Mouse (Mus musculus): ENCODE data around the gene Egfl6. TPM values are rescaled to one million over a fixed set of nuclear protein-coding genes. Genes with fewer than 3 reads are reported as not detected.
"Not testable (repeated sequence)": the region's sequence is repeated elsewhere in the genome, so short reads cannot be mapped to it uniquely, and the experiment has no call there.

Gene Egfl6
- total and polyA plus RNA-seq, 3 experiments, result 0.28 TPM; not detected in 2

DNA sequence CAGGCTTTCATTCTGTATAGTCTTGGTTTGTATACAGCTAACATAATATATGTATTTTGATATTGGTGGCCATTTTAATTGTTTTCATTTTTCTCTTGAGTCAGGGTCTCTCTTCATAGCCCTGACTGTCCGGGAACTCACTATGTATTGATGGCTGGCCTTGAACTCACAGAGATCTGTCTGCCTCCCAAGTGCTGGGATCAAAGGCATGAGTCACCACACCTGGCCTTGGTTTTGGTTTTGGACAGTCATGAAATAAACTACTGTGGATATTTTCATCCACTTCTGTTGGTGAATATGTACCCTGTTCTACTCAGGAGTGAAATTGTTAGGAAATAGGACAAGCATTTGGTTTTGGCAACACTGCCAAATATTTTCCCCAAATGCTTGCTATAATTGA is 68.9 kb downstream of the Egfl6 start:
- no peak for DNase-seq (ENCODE audit: low read depth, low spot score)
- H3K4me1 ChIP-seq (ENCODE audit: control insufficient read depth in 1 of 2, insufficient read depth in 2 of 2, low read length in 2 of 2), result peaks cover 2 to 28% of the 10 kb centered on the region in 2 experiments; a peak in 3 of 4 replicates
- TF ChIP-seq ZNF384 (IDR thresholded peaks at IDR 0.05; ENCODE audit: low read depth, low read length), result no peak
- TF ChIP-seq RAD21 (IDR thresholded peaks at IDR 0.05; ENCODE audit: low read depth, low read length), result no peak
- TF ChIP-seq CHD2 (IDR thresholded peaks at IDR 0.05; ENCODE audit: low read length), result no peak
- no peak for TF ChIP-seq MYB (IDR thresholded peaks at IDR 0.05; ENCODE audit: low read depth, low read length)
- TF ChIP-seq USF1 (IDR thresholded peaks at IDR 0.05; ENCODE audit: low read depth, low read length), result no peak
- no peak for TF ChIP-seq CHD1 (IDR thresholded peaks at IDR 0.05; ENCODE audit: low read depth, low read length)
- TF ChIP-seq GABPA (IDR thresholded peaks at IDR 0.05; ENCODE audit: low read depth, low read length), result no peak
- no peak for TF ChIP-seq NELFE (IDR thresholded peaks at IDR 0.05; ENCODE audit: low read depth, low read length)
- no peak for TF ChIP-seq UBTF (IDR thresholded peaks at IDR 0.05; ENCODE audit: borderline replicate concordance, insufficient read depth, low read depth, low read length)
- TF ChIP-seq BHLHE40 (IDR thresholded peaks at IDR 0.05; ENCODE audit: borderline replicate concordance, low read depth, low read length), result no peak
- no peaks in the 10 kb centered on the region for H3K27me3 ChIP-seq (ENCODE audit: control insufficient read depth in 1 of 2, insufficient read depth in 2 of 2, low read length in 2 of 2)
- no peaks in the 10 kb centered on the region for H3K79me2 ChIP-seq (ENCODE audit: control insufficient read depth, insufficient read depth, low read length, poor library complexity)
- H3K9me3 ChIP-seq (replicated peaks; ENCODE audit: insufficient read depth, low read length), result no peaks in the 10 kb centered on the region
- peaks cover 0 to 24% of the 10 kb centered on the region in 2 experiments; a peak in 2 of 4 replicates for H3K36me3 ChIP-seq (ENCODE audit: control insufficient read depth in 1 of 2, insufficient read depth in 2 of 2, low read length in 2 of 2)
- no peak overlapping the region for H3K9ac ChIP-seq (ENCODE audit: control insufficient read depth, low read depth, low read length, poor library complexity, severe bottlenecking)
- no peak overlapping the region for H3K27ac ChIP-seq (ENCODE audit: control insufficient read depth, low read depth, low read length)
- no peak overlapping the region for H3K4me3 ChIP-seq (ENCODE audit: control insufficient read depth in 1 of 2, insufficient read depth in 1 of 2, low read depth in 2 of 2, low read length in 2 of 2)

DNA sequence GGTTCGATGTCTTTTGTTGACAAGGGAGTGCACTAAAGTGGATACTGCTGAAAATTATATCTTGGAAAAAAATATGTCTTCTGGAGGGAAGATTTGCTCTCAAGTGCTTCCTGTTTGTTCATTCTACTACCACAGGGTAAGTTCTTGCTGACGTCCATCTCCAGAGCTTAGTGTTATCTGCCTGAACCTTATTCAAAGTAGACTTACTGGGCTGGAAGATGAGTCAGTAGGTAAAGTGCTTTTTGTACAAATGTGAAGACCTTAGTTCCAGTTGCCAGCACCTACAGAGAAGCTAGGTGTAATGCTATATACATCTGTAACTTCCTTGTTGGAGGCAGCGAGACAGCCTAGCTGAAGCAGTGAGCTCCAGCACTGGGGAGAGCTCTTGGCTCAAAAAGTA is 69.6 kb downstream of the Egfl6 start:
- peak in 1 of 2 experiments; percentile 54; a peak in 2 of 4 replicates for TF ChIP-seq EP300 (IDR thresholded peaks at IDR 0.05; ENCODE audit: low read depth in 1 of 2, low read length in 2 of 2)
- peak; percentile 40; the same call in 1 of the 2 replicates for TF ChIP-seq TCF12 (IDR thresholded peaks at IDR 0.05; ENCODE audit: low read depth, low read length)
- no peak for TF ChIP-seq ZNF384 (IDR thresholded peaks at IDR 0.05; ENCODE audit: low read depth, low read length)
- TF ChIP-seq UBTF (IDR thresholded peaks at IDR 0.05; ENCODE audit: borderline replicate concordance, insufficient read depth, low read depth, low read length), result no peak
- TF ChIP-seq KAT2A (conservative IDR thresholded peaks at IDR 0.05; ENCODE audit: low read depth, low read length), result no peak
- TF ChIP-seq GATA1 (IDR thresholded peaks at IDR 0.05; ENCODE audit: low read depth, low read length), result peak; percentile 65
- TF ChIP-seq E2F4 (IDR thresholded peaks at IDR 0.05; ENCODE audit: borderline replicate concordance, low read depth, low read length), result no peak
- TF ChIP-seq HCFC1 (IDR thresholded peaks at IDR 0.05; ENCODE audit: low read depth, low read length), result no peak
- no peak for TF ChIP-seq RAD21 (IDR thresholded peaks at IDR 0.05; ENCODE audit: low read depth, low read length)
- peak; percentile 51; the same call in 1 of the 2 replicates for TF ChIP-seq TAL1 (IDR thresholded peaks at IDR 0.05; ENCODE audit: low read length)
- DNase-seq (ENCODE audit: low read depth, low spot score), result peak; percentile 76
- no peaks in the 10 kb centered on the region for H3K27me3 ChIP-seq (ENCODE audit: control insufficient read depth in 1 of 2, insufficient read depth in 2 of 2, low read length in 2 of 2)
- H3K9me3 ChIP-seq (replicated peaks; ENCODE audit: insufficient read depth, low read length), result no peaks in the 10 kb centered on the region
- peak overlapping the region; percentile 44 for H3K27ac ChIP-seq (ENCODE audit: control insufficient read depth, low read depth, low read length)
- H3K4me3 ChIP-seq (ENCODE audit: control insufficient read depth in 1 of 2, insufficient read depth in 1 of 2, low read depth in 2 of 2, low read length in 2 of 2), result no peak overlapping the region
- H3K4me1 ChIP-seq (ENCODE audit: control insufficient read depth in 1 of 2, insufficient read depth in 2 of 2, low read length in 2 of 2), result peaks cover 2 to 28% of the 10 kb centered on the region in 2 experiments; a peak in 3 of 4 replicates
- H3K36me3 ChIP-seq (ENCODE audit: control insufficient read depth in 1 of 2, insufficient read depth in 2 of 2, low read length in 2 of 2), result peaks cover 0 to 31% of the 10 kb centered on the region in 2 experiments; a peak in 2 of 4 replicates
- H3K79me2 ChIP-seq (ENCODE audit: control insufficient read depth, insufficient read depth, low read length, poor library complexity), result no peaks in the 10 kb centered on the region
- H3K9ac ChIP-seq (ENCODE audit: control insufficient read depth, low read depth, low read length, poor library complexity, severe bottlenecking), result no peak overlapping the region

GRCm38 (mm10) chrX:166514035-166514434 is 71.5 kb downstream of the Egfl6 start:
- not testable (repeated sequence) for H3K27me3 ChIP-seq (ENCODE audit: control insufficient read depth in 1 of 2, insufficient read depth in 2 of 2, low read length in 2 of 2); H3K9ac ChIP-seq (ENCODE audit: control insufficient read depth, low read depth, low read length, poor library complexity, severe bottlenecking); H3K4me3 ChIP-seq (ENCODE audit: control insufficient read depth in 1 of 2, insufficient read depth in 1 of 2, low read depth in 2 of 2, low read length in 2 of 2); H3K9me3 ChIP-seq (replicated peaks; ENCODE audit: insufficient read depth, low read length); H3K79me2 ChIP-seq (ENCODE audit: control insufficient read depth, insufficient read depth, low read length, poor library complexity); H3K27ac ChIP-seq (ENCODE audit: control insufficient read depth, low read depth, low read length)
- Histone ChIP-seq H3K4me1 (ENCODE audit: control insufficient read depth in 1 of 2, insufficient read depth in 2 of 2, low read length in 2 of 2) (peaks cover 4 to 28% of the 10 kb centered on the region in 2 experiments), H3K36me3 (ENCODE audit: control insufficient read depth in 1 of 2, insufficient read depth in 2 of 2, low read length in 2 of 2) (peaks cover 0 to 34% of the 10 kb centered on the region in 2 experiments; a peak in 2 of 4 replicates)
- DNase-seq (ENCODE audit: low read depth, low spot score), result peak; percentile 7
